Mouse (Mus musculus): ENCODE results near the gene Rps24. TPM values are rescaled to one million over a fixed set of nuclear protein-coding genes. Genes with fewer than 3 reads are reported as not detected.

Gene Rps24
- polyA plus RNA-seq, 1 experiment from 2014 or later: 824 TPM

- Histone ChIP-seq H3K27ac (0 out of 2 replicates have a peak overlapping the region, but pooled peaks have one; percentile 2), H3K9me3 (ENCODE audit: control insufficient read depth, low read length) (no peaks in the 10 kb centered on the region), H3K36me3 (replicated peaks; ENCODE audit: control insufficient read depth, insufficient read depth) (no peaks in the 10 kb centered on the region), H3K4me1 (replicated peaks; ENCODE audit: control insufficient read depth, insufficient read depth, low read length) (peaks cover 53% of the 10 kb centered on the region), H3K27me3 (ENCODE audit: control insufficient read depth, insufficient read depth, low read length) (no peaks in the 10 kb centered on the region), H3K9ac (no peak overlapping the region), H3K4me3 (replicated peaks; ENCODE audit: low read length) (no peak overlapping the region), H3K4me2 (replicated peaks) (no peak overlapping the region)
- ATAC-seq (ENCODE audit: low FRiP score) (peak; percentile 64; the same call in 1 of the 2 replicates), DNase-seq (ENCODE audit: low spot score) (no peak)
- WGBS: 6% methylated on average over 6 of the region's 6 CpGs
Observed at GRCm38 (mm10) chr14:24530228-24530627, 43.3 kb downstream of the Rps24 start.

- H3K4me1 ChIP-seq (replicated peaks; ENCODE audit: control insufficient read depth, insufficient read depth, low read length): peaks cover 44% of the 10 kb centered on the region
- no peak overlapping the region for H3K4me2 ChIP-seq (replicated peaks)
- peak overlapping the region; percentile 84 for H3K27ac ChIP-seq
- H3K9ac ChIP-seq: no peak overlapping the region
- H3K4me3 ChIP-seq (replicated peaks; ENCODE audit: low read length): no peak overlapping the region
- DNase-seq (ENCODE audit: low spot score): peak; percentile 72
- 19% methylated on average over 9 of the region's 9 CpGs for WGBS
- ATAC-seq (ENCODE audit: low FRiP score): peak; percentile 70
- H3K9me3 ChIP-seq (ENCODE audit: control insufficient read depth, low read length): peaks cover 8% of the 10 kb centered on the region
- H3K27me3 ChIP-seq (ENCODE audit: control insufficient read depth, insufficient read depth, low read length): no peaks in the 10 kb centered on the region
- H3K36me3 ChIP-seq (replicated peaks; ENCODE audit: control insufficient read depth, insufficient read depth): no peaks in the 10 kb centered on the region
Observed at GRCm38 (mm10) chr14:24534865-24535545, 48.1 kb downstream of the Rps24 start.

GRCm38 (mm10) chr14:24542901-24543300 is 56.0 kb downstream of the Rps24 start:
- Histone ChIP-seq H3K27me3 (ENCODE audit: control insufficient read depth, insufficient read depth, low read length) (no peaks in the 10 kb centered on the region), H3K4me2 (replicated peaks) (no peak overlapping the region), H3K36me3 (replicated peaks; ENCODE audit: control insufficient read depth, insufficient read depth) (no peaks in the 10 kb centered on the region), H3K4me1 (replicated peaks; ENCODE audit: control insufficient read depth, insufficient read depth, low read length) (no peaks in the 10 kb centered on the region), H3K27ac (0 out of 2 replicates have a peak overlapping the region, but pooled peaks have one; percentile 32), H3K9ac (no peak overlapping the region), H3K9me3 (ENCODE audit: control insufficient read depth, low read length) (peaks cover 7% of the 10 kb centered on the region; the same call in 1 of the 2 replicates), H3K4me3 (replicated peaks; ENCODE audit: low read length) (no peak overlapping the region)
- ATAC-seq (ENCODE audit: low FRiP score) (no peak), DNase-seq (ENCODE audit: low spot score) (no peak)
- WGBS: 50% methylated on average over 4 of the region's 4 CpGs

GRCm38 (mm10) chr14:24544057-24544456 is 57.1 kb downstream of the Rps24 start:
- no peaks in the 10 kb centered on the region for H3K4me1 ChIP-seq (replicated peaks; ENCODE audit: control insufficient read depth, insufficient read depth, low read length)
- DNase-seq (ENCODE audit: low spot score): no peak
- 0 out of 2 replicates have a peak, but pooled peaks cover 3% of the 10 kb centered on the region for H3K9me3 ChIP-seq (ENCODE audit: control insufficient read depth, low read length)
- 29% methylated on average over 2 of the region's 2 CpGs for WGBS
- H3K4me3 ChIP-seq (replicated peaks; ENCODE audit: low read length): no peak overlapping the region
- H3K9ac ChIP-seq: no peak overlapping the region
- H3K36me3 ChIP-seq (replicated peaks; ENCODE audit: control insufficient read depth, insufficient read depth): no peaks in the 10 kb centered on the region
- no peak overlapping the region for H3K27ac ChIP-seq
- H3K4me2 ChIP-seq (replicated peaks): no peak overlapping the region
- H3K27me3 ChIP-seq (ENCODE audit: control insufficient read depth, insufficient read depth, low read length): no peaks in the 10 kb centered on the region
- no peak for ATAC-seq (ENCODE audit: low FRiP score)

Other genes starting within 250 kb of the Rps24 start
- 32.5 TPM in 2 replicates for gene Dlg5, start 241.2 kb upstream of the Rps24 start, polyA plus RNA-seq (2014; fragmentation: Nextera tagmentation; extraction: Ambion mirVana)
- not detected in 2 replicates for gene E330034G19Rik, start 193.9 kb upstream of the Rps24 start, polyA plus RNA-seq (2014; fragmentation: Nextera tagmentation; extraction: Ambion mirVana)
- gene Polr3a, start 67 bp upstream of the Rps24 start, polyA plus RNA-seq (2014; fragmentation: Nextera tagmentation; extraction: Ambion mirVana): 17.7 and 18.6 TPM in 2 replicates

All from hindbrain, embryonic 14.5 days (tissue).